Mouse (Mus musculus): ENCODE results near the gene Mknk1. TPM values are rescaled to one million over a fixed set of nuclear protein-coding genes. Genes with fewer than 3 reads are reported as not detected.

Gene Mknk1
- polyA plus RNA-seq, 1 experiment = 15.3 TPM

DNA sequence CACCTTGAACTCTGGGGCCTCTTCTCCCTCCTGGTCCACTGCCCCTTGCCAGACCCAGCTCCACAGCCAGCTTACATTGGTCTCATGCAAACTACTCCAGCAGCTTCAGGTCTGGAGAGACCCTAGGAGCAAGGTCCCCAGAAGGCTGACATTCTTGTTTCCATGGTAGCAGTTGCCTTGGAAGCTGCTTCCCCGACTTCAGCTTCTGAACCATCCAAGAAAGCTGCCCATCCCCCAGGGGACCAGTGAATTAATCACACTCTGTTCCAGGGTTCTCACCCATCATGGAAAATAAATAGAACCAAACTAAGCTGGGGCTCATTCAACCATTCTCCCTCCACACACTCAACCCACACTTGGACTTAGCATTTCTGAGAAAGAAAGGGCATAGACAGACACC is 42.2 kb downstream of the Mknk1 start:
- H3K36me3 ChIP-seq (ENCODE audit: control insufficient read depth, insufficient read depth) = no peaks in the 10 kb centered on the region
- H3ac ChIP-seq (ENCODE audit: control insufficient read depth, insufficient read length, low read depth) = no peak overlapping the region
- no peak for TF ChIP-seq USF1 (IDR thresholded peaks at IDR 0.05; ENCODE audit: low read depth)
- TF ChIP-seq FOSL1 (IDR thresholded peaks at IDR 0.05; ENCODE audit: insufficient read depth, low read length, poor library complexity, severe bottlenecking) = no peak
- no peak for TF ChIP-seq MYOD1 (IDR thresholded peaks at IDR 0.05; ENCODE audit: control insufficient read depth, insufficient read length, low read depth)
- TF ChIP-seq CTCF (IDR thresholded peaks at IDR 0.05; ENCODE audit: control insufficient read depth, insufficient read depth, insufficient read length) = no peak
- no peak for TF ChIP-seq MYOG (IDR thresholded peaks at IDR 0.05; ENCODE audit: control insufficient read depth, extremely low read depth, insufficient read length)
- no peak for TF ChIP-seq CEBPB (IDR thresholded peaks at IDR 0.05; ENCODE audit: low read depth)
- no peak for TF ChIP-seq MAX (IDR thresholded peaks at IDR 0.05)
- no peaks in the 10 kb centered on the region for H3K79me3 ChIP-seq (ENCODE audit: low read depth)
- H3K27me3 ChIP-seq (ENCODE audit: control insufficient read depth, insufficient read depth, insufficient read length) = peaks cover 4% of the 10 kb centered on the region
- no peak overlapping the region for H3K4me3 ChIP-seq (ENCODE audit: insufficient read depth, poor library complexity, severe bottlenecking)
- no peaks in the 10 kb centered on the region for H3K79me2 ChIP-seq (ENCODE audit: control insufficient read depth, insufficient read depth)

DNA sequence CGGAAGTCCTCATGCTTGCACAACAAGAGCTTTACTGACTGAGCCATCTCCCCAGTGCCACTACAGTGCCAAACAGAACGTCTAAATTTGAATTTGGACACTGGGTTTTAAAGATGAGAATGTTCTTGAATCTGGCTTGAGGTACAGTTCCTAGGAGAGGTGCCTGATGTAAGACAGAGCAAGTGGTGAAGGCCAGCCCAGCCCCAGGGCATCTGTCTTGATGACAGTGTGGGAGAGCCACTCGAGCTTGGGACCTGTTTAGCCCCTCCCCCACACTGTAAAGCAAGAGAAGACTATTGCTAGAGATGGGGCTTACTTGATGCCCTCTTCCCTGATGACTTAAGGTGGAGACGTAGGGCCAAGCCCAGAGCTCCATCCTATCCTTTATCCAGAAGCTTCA is 43.2 kb downstream of the Mknk1 start:
- Histone ChIP-seq H3K79me2 (ENCODE audit: control insufficient read depth, insufficient read depth) (no peaks in the 10 kb centered on the region), H3K27me3 (ENCODE audit: control insufficient read depth, insufficient read depth, insufficient read length) (peaks cover 4% of the 10 kb centered on the region)

GRCm38 (mm10) chr4:115884022-115884421 is 45.0 kb downstream of the Mknk1 start, which contains the start of gene Kncn:
Gene Kncn (plus strand): TSS chr4:115884400.
- Histone ChIP-seq H3K4me3 (ENCODE audit: insufficient read depth, poor library complexity, severe bottlenecking) (no peak within 1 kb of the TSS), H3K79me2 (ENCODE audit: control insufficient read depth, insufficient read depth) (no peaks in the 10 kb centered on the region), H3ac (ENCODE audit: control insufficient read depth, insufficient read length, low read depth) (no peak within 1 kb of the TSS), H3K36me3 (ENCODE audit: control insufficient read depth, insufficient read depth) (no peaks in the 10 kb centered on the region), H3K27me3 (ENCODE audit: control insufficient read depth, insufficient read depth, insufficient read length) (peaks cover 8% of the 10 kb centered on the region), H3K79me3 (ENCODE audit: low read depth) (no peaks in the 10 kb centered on the region)
- TF ChIP-seq MAX (IDR thresholded peaks at IDR 0.05) (no peak), USF1 (IDR thresholded peaks at IDR 0.05; ENCODE audit: low read depth) (no peak), FOSL1 (IDR thresholded peaks at IDR 0.05; ENCODE audit: insufficient read depth, low read length, poor library complexity, severe bottlenecking) (no peak), MYOG (IDR thresholded peaks at IDR 0.05; ENCODE audit: control insufficient read depth, extremely low read depth, insufficient read length) (no peak), CTCF (IDR thresholded peaks at IDR 0.05; ENCODE audit: control insufficient read depth, insufficient read depth, insufficient read length) (no peak), CEBPB (IDR thresholded peaks at IDR 0.05; ENCODE audit: low read depth) (no peak), MYOD1 (IDR thresholded peaks at IDR 0.05; ENCODE audit: control insufficient read depth, insufficient read length, low read depth) (no peak)

More for the DNA sequence above, 43.2 kb downstream of the Mknk1 start:
- TF ChIP-seq MYOD1 (IDR thresholded peaks at IDR 0.05; ENCODE audit: control insufficient read depth, insufficient read length, low read depth) (no peak), CTCF (IDR thresholded peaks at IDR 0.05; ENCODE audit: control insufficient read depth, insufficient read depth, insufficient read length) (no peak), MYOG (IDR thresholded peaks at IDR 0.05; ENCODE audit: control insufficient read depth, extremely low read depth, insufficient read length) (no peak)
- no peaks in the 10 kb centered on the region for H3K36me3 ChIP-seq (ENCODE audit: control insufficient read depth, insufficient read depth)
- H3K79me3 ChIP-seq (ENCODE audit: low read depth) = no peaks in the 10 kb centered on the region
- H3K4me3 ChIP-seq (ENCODE audit: insufficient read depth, poor library complexity, severe bottlenecking) = no peak overlapping the region
- H3ac ChIP-seq (ENCODE audit: control insufficient read depth, insufficient read length, low read depth) = no peak overlapping the region

GRCm38 (mm10) chr4:115885846-115886245 is 46.8 kb downstream of the Mknk1 start:
- Histone ChIP-seq H3K27me3 (ENCODE audit: control insufficient read depth, insufficient read depth, insufficient read length) (peaks cover 18% of the 10 kb centered on the region), H3K79me3 (ENCODE audit: low read depth) (no peaks in the 10 kb centered on the region), H3K79me2 (ENCODE audit: control insufficient read depth, insufficient read depth) (no peaks in the 10 kb centered on the region), H3ac (ENCODE audit: control insufficient read depth, insufficient read length, low read depth) (no peak overlapping the region), H3K36me3 (ENCODE audit: control insufficient read depth, insufficient read depth) (no peaks in the 10 kb centered on the region), H3K4me3 (ENCODE audit: insufficient read depth, poor library complexity, severe bottlenecking) (no peak overlapping the region)
- TF ChIP-seq MYOG (IDR thresholded peaks at IDR 0.05; ENCODE audit: control insufficient read depth, extremely low read depth, insufficient read length) (no peak), MAX (IDR thresholded peaks at IDR 0.05) (no peak), CEBPB (IDR thresholded peaks at IDR 0.05; ENCODE audit: low read depth) (no peak), MYOD1 (IDR thresholded peaks at IDR 0.05; ENCODE audit: control insufficient read depth, insufficient read length, low read depth) (no peak), CTCF (IDR thresholded peaks at IDR 0.05; ENCODE audit: control insufficient read depth, insufficient read depth, insufficient read length) (no peak), USF1 (IDR thresholded peaks at IDR 0.05; ENCODE audit: low read depth) (no peak), FOSL1 (IDR thresholded peaks at IDR 0.05; ENCODE audit: insufficient read depth, low read length, poor library complexity, severe bottlenecking) (no peak)

DNA sequence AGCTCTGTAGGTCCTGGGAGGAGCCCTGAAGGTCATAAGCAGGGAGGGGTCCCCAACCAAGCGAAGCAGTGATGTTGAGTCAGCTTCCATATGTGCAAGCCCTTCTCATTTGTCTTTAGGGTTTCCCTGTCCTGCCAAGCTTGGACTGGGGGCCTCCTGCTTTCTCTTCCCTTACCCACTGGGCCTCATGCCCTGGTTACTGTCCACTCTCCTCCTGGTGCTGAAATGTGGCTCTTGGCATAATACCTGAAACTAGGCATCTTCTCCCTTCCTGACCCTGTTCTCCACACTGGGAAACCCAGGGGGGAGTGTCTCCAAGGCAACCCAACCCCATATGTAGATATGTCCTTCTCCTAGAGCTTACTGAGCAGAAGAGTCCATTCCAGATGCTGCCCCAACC is 47.9 kb downstream of the Mknk1 start:
- peaks cover 28% of the 10 kb centered on the region for H3K27me3 ChIP-seq (ENCODE audit: control insufficient read depth, insufficient read depth, insufficient read length)
- H3K36me3 ChIP-seq (ENCODE audit: control insufficient read depth, insufficient read depth) = no peaks in the 10 kb centered on the region
- H3ac ChIP-seq (ENCODE audit: control insufficient read depth, insufficient read length, low read depth) = no peak overlapping the region
- H3K79me3 ChIP-seq (ENCODE audit: low read depth) = no peaks in the 10 kb centered on the region
- no peak for TF ChIP-seq USF1 (IDR thresholded peaks at IDR 0.05; ENCODE audit: low read depth)
- no peak for TF ChIP-seq FOSL1 (IDR thresholded peaks at IDR 0.05; ENCODE audit: insufficient read depth, low read length, poor library complexity, severe bottlenecking)
- TF ChIP-seq MAX (IDR thresholded peaks at IDR 0.05) = no peak
- TF ChIP-seq CEBPB (IDR thresholded peaks at IDR 0.05; ENCODE audit: low read depth) = no peak
- TF ChIP-seq CTCF (IDR thresholded peaks at IDR 0.05; ENCODE audit: control insufficient read depth, insufficient read depth, insufficient read length) = no peak
- no peak for TF ChIP-seq MYOG (IDR thresholded peaks at IDR 0.05; ENCODE audit: control insufficient read depth, extremely low read depth, insufficient read length)
- TF ChIP-seq MYOD1 (IDR thresholded peaks at IDR 0.05; ENCODE audit: control insufficient read depth, insufficient read length, low read depth) = no peak
- H3K4me3 ChIP-seq (ENCODE audit: insufficient read depth, poor library complexity, severe bottlenecking) = no peak overlapping the region
- H3K79me2 ChIP-seq (ENCODE audit: control insufficient read depth, insufficient read depth) = no peaks in the 10 kb centered on the region

DNA sequence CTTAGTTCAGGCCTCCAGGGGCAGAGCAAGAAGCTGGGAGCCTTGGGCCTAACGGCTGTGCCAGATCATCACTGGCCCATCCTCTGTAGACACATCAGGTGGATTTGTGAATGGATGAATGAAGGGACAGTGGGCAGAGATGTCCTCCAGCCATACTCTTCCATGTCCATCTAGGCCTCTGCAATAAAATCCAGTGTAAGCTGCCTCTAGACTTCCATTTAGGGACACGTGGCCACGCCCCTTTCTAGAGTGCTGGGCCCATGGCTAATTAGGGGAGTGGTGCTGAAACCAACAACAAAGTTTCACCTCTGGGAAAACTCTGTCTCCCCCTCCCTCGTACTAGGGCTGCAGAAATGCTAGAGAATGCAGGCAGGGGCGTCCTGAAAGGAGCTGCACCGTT is 51.1 kb downstream of the Mknk1 start:
- Histone ChIP-seq H3K4me3 (ENCODE audit: insufficient read depth, poor library complexity, severe bottlenecking) (no peak overlapping the region), H3K36me3 (ENCODE audit: control insufficient read depth, insufficient read depth) (no peaks in the 10 kb centered on the region), H3K79me3 (ENCODE audit: low read depth) (no peaks in the 10 kb centered on the region), H3K27me3 (ENCODE audit: control insufficient read depth, insufficient read depth, insufficient read length) (peaks cover 39% of the 10 kb centered on the region), H3K79me2 (ENCODE audit: control insufficient read depth, insufficient read depth) (no peaks in the 10 kb centered on the region), H3ac (ENCODE audit: control insufficient read depth, insufficient read length, low read depth) (no peak overlapping the region)
- TF ChIP-seq FOSL1 (IDR thresholded peaks at IDR 0.05; ENCODE audit: insufficient read depth, low read length, poor library complexity, severe bottlenecking) (no peak), CEBPB (IDR thresholded peaks at IDR 0.05; ENCODE audit: low read depth) (no peak), MYOD1 (IDR thresholded peaks at IDR 0.05; ENCODE audit: control insufficient read depth, insufficient read length, low read depth) (no peak), MYOG (IDR thresholded peaks at IDR 0.05; ENCODE audit: control insufficient read depth, extremely low read depth, insufficient read length) (no peak), CTCF (IDR thresholded peaks at IDR 0.05; ENCODE audit: control insufficient read depth, insufficient read depth, insufficient read length) (no peak), MAX (IDR thresholded peaks at IDR 0.05) (no peak), USF1 (IDR thresholded peaks at IDR 0.05; ENCODE audit: low read depth) (no peak)
